Mouse (Mus musculus) MEL-GATA-1-ER (cell line): ENCODE data around the gene Smad5.

ENCODE experiments used
- DNase-seq: peaks from one replicate; pipeline ENCODE4 v3.0.0-alpha.2; 2012; ENCODE audit warnings: low read depth; ENCODE audit errors: extremely low read depth

Gene Smad5

GRCm38 (mm10) chr13:56702469-56703221, at the start of gene Smad5:
Smad5 (plus strand) TSS chr13:56703010.
- peak; percentile 61 for DNase-seq

GRCm38 (mm10) chr13:56654176-56654575, 48.6 kb upstream of the Smad5 start:
- DNase-seq: no peak

GRCm38 (mm10) chr13:56657946-56658512, 44.8 kb upstream of the Smad5 start:
- DNase-seq: no peak

GRCm38 (mm10) chr13:56658931-56659330, 43.9 kb upstream of the Smad5 start:
- DNase-seq: no peak

GRCm38 (mm10) chr13:56661914-56662621, 40.7 kb upstream of the Smad5 start:
- DNase-seq: no peak

GRCm38 (mm10) chr13:56664256-56665170, 38.3 kb upstream of the Smad5 start:
- DNase-seq: no peak

- no peak for DNase-seq
Observed at GRCm38 (mm10) chr13:56671206-56671605, 31.6 kb upstream of the Smad5 start.

- DNase-seq: no peak
Observed at GRCm38 (mm10) chr13:56677731-56678130, 25.1 kb upstream of the Smad5 start.

GRCm38 (mm10) chr13:56678188-56678787, 24.5 kb upstream of the Smad5 start:
- no peak for DNase-seq

- no peak for DNase-seq
Observed at GRCm38 (mm10) chr13:56678826-56679504, 23.8 kb upstream of the Smad5 start.

- DNase-seq: no peak
Observed at GRCm38 (mm10) chr13:56681924-56682323, 20.9 kb upstream of the Smad5 start.

- no peak for DNase-seq
Observed at GRCm38 (mm10) chr13:56682326-56682725, 20.5 kb upstream of the Smad5 start.

- DNase-seq: no peak
Observed at GRCm38 (mm10) chr13:56683306-56683705, 19.5 kb upstream of the Smad5 start.

- no peak for DNase-seq
Observed at GRCm38 (mm10) chr13:56692011-56692410, 10.8 kb upstream of the Smad5 start.

GRCm38 (mm10) chr13:56692644-56693043, 10.2 kb upstream of the Smad5 start:
- DNase-seq: no peak

- DNase-seq: no peak
Observed at GRCm38 (mm10) chr13:56695701-56696100, 7.1 kb upstream of the Smad5 start.

- no peak for DNase-seq
Observed at GRCm38 (mm10) chr13:56696699-56697098, 6.1 kb upstream of the Smad5 start.

GRCm38 (mm10) chr13:56697171-56697570, 5.6 kb upstream of the Smad5 start:
- no peak for DNase-seq

GRCm38 (mm10) chr13:56698391-56698790, 4.4 kb upstream of the Smad5 start:
- no peak for DNase-seq

- DNase-seq: no peak
Observed at GRCm38 (mm10) chr13:56699370-56699769, 3.4 kb upstream of the Smad5 start.
